Mouse (Mus musculus): ENCODE measurements at regions not wholly inside any gene's neighbourhood (a gene's known extent, or its start where the extent isn't known, plus 50 kb on each side); places are given as distances from the start of the nearest gene placed in this dataset.

GRCm38 (mm10) chrX:57950896-57951295 is 71.6 kb upstream of the Zic3 start:
- no peak for TF ChIP-seq CTCF (IDR thresholded peaks at IDR 0.05; ENCODE audit: low read depth, low read length)
- TF ChIP-seq EP300 (IDR thresholded peaks at IDR 0.05; ENCODE audit: insufficient read depth, low read depth, low read length): no peak

Data from ES-Bruce4 (cell line).